Mouse (Mus musculus) stomach, postnatal 0 days (tissue): ENCODE measurements at regions not wholly inside any gene's neighbourhood (a gene's known extent, or its start where the extent isn't known, plus 50 kb on each side); places are given as distances from the start of the nearest gene placed in this dataset.

Source experiments
- CTCF ChIP-seq: IDR thresholded peaks from 2 replicates; pipeline ENCODE4 v1.5.1; 2016; ENCODE audit warnings: antibody characterized with exemption, low read depth, mild to moderate bottlenecking, moderate library complexity
- EP300 ChIP-seq: optimal IDR thresholded peaks from 2 replicates; pipeline ENCODE3; 2016; ENCODE audit warnings: antibody characterized with exemption

- no peak for TF ChIP-seq CTCF
- no peak for TF ChIP-seq EP300
These were observed 519.8 kb downstream of the Nova1 start for GRCm38 (mm10) chr12:46298926-46299325.
